Mouse (Mus musculus) ES-E14 (cell line): ENCODE measurements around the gene 2610028H24Rik. TPM values are rescaled to one million over a fixed set of nuclear protein-coding genes. Genes with fewer than 3 reads are reported as not detected.

Experiments used
- DNase-seq: peaks from one replicate; pipeline ENCODE4 v3.0.0-alpha.2; 2013; ENCODE audit warnings: low read depth, low spot score
- H3K27ac ChIP-seq: 2 replicates; pipeline ENCODE4 v1.5.1; 2012; ENCODE audit warnings: low read depth, mild to moderate bottlenecking, low read length, moderate library complexity, mixed read lengths; ENCODE audit not compliant: poor library complexity, insufficient read depth, severe bottlenecking
- H3K36me3 ChIP-seq: 2 replicates; pipeline ENCODE4 v1.6.1; 2012; ENCODE audit warnings: mild to moderate bottlenecking, low read length, moderate library complexity, mixed read lengths; ENCODE audit not compliant: control insufficient read depth, poor library complexity, insufficient read depth, severe bottlenecking
- H3K4me1 ChIP-seq, 2 experiments: fragments of 150-350 bp in 1 of 2; sonication (generic) in 1 of 2; 2 replicates each; pipeline ENCODE4 v1.6.1; 2012; ENCODE audit warnings: low read length in 2 of 2, mild to moderate bottlenecking in 1 of 2, mixed read lengths in 1 of 2; ENCODE audit not compliant: control insufficient read depth in 2 of 2, insufficient read depth in 2 of 2, poor library complexity in 1 of 2
- H3K4me3 ChIP-seq, 2 experiments: fragments of 150-350 bp in 1 of 2; sonication (generic) in 1 of 2; 2 replicates each; pipeline ENCODE4 v1.5.1; 2012; ENCODE audit warnings: low read length in 2 of 2, low read depth in 1 of 2, mild to moderate bottlenecking in 1 of 2, mixed read lengths in 1 of 2; ENCODE audit not compliant: insufficient read depth in 1 of 2, poor library complexity in 1 of 2, severe bottlenecking in 1 of 2
- H3K9ac ChIP-seq: 2 replicates; pipeline ENCODE4 v1.6.1; 2012; ENCODE audit warnings: low read depth, mild to moderate bottlenecking, low read length, mixed read lengths; ENCODE audit not compliant: poor library complexity, insufficient read depth, severe bottlenecking
- H3K9me3 ChIP-seq: fragments of 150-350 bp; sonication (generic); 2 replicates; pipeline ENCODE4 v1.6.1; 2012; ENCODE audit warnings: low read depth, mild to moderate bottlenecking, low read length; ENCODE audit not compliant: control insufficient read depth, insufficient read depth
- CHD2 ChIP-seq: IDR thresholded peaks from 2 replicates; pipeline ENCODE4 v1.6.1; 2014; ENCODE audit warnings: mild to moderate bottlenecking, low read depth, low read length, inconsistent platforms
- HCFC1 ChIP-seq: IDR thresholded peaks from 2 replicates; pipeline ENCODE4 v1.6.1; 2012; ENCODE audit warnings: low read length, inconsistent platforms, borderline replicate concordance; ENCODE audit not compliant: insufficient read depth
- MAFK ChIP-seq: IDR thresholded peaks from 2 replicates; pipeline ENCODE4 v1.6.1; 2014; ENCODE audit warnings: mild to moderate bottlenecking, low read depth, low read length, inconsistent platforms; ENCODE audit not compliant: insufficient read depth
- ZC3H11A ChIP-seq: IDR thresholded peaks from 2 replicates; pipeline ENCODE4 v1.6.1; 2012; ENCODE audit warnings: low read depth, mild to moderate bottlenecking, inconsistent platforms, low read length, borderline replicate concordance
- ZNF384 ChIP-seq: IDR thresholded peaks from 2 replicates; pipeline ENCODE4 v1.6.1; 2012; ENCODE audit warnings: low read depth, low read length, inconsistent platforms
- in situ Hi-C, 2 experiments: fragments of 600-800 bp; cut with MboI; formaldehyde crosslinking; loops; one replicate each; pipeline ENCODE4 v1.15.1; 2025; ENCODE audit warnings: low sequenced_read_pairs in 2 of 2, inconsistent platforms in 1 of 2; ENCODE audit not compliant: unreplicated experiment in 2 of 2
- total RNA-seq: library from RNA; depleted of rRNA; stranded (reverse); fragments of 300-350 nt; gene quantifications from 2 replicates; pipeline ENCODE4 v1.2.3, GENCODE M21; 2012

2610028H24Rik gene
- total RNA-seq, 1 experiment, result 0.36 TPM

- Histone ChIP-seq H3K36me3 (no peaks in the 10 kb centered on the region), H3K4me3 (peak overlapping the region; percentile 53 to 59), H3K27ac (no peak overlapping the region), H3K9ac (peak overlapping the region; percentile 53; the same call in 1 of the 2 replicates), H3K9me3 (no peaks in the 10 kb centered on the region), H3K4me1 (no peaks in the 10 kb centered on the region; a peak in 1 of 4 replicates)
- TF ChIP-seq ZC3H11A (no peak), ZNF384 (no peak), HCFC1 (no peak), CHD2 (no peak), MAFK (no peak)
- no peak for DNase-seq
- in situ Hi-C loops, result no loop called here
These were observed 13.8 kb downstream of the 2610028H24Rik start for GRCm38 (mm10) chr10:76462721-76463120.

GRCm38 (mm10) chr10:76468203-76469162, 19.6 kb downstream of the 2610028H24Rik start, which contains the start of the genes Mcm3ap and Ybey:
TSS of gene Mcm3ap (plus strand) at chr10:76468927.
TSS of gene Ybey (minus strand) at chr10:76469114.
- peak; percentile 82 for DNase-seq
- H3K4me1 ChIP-seq, result peaks cover 0 to 5% of the 10 kb centered on the region in 2 experiments; a peak in 2 of 4 replicates
- peak within 1 kb of the TSS; percentile 93 to 99 for H3K4me3 ChIP-seq
- H3K27ac ChIP-seq, result no peak within 1 kb of the TSS
- H3K36me3 ChIP-seq, result peaks cover 17% of the 10 kb centered on the region
- H3K9ac ChIP-seq, result peak within 1 kb of the TSS; percentile 99
- in situ Hi-C loops, result no loop called here
- TF ChIP-seq CHD2 (0 out of 2 replicates have a peak, but pooled peaks have one; percentile 16), HCFC1 (peak; percentile 81; the same call in 1 of the 2 replicates), ZC3H11A (no peak), ZNF384 (peak; percentile 65), MAFK (no peak)
- no peaks in the 10 kb centered on the region for H3K9me3 ChIP-seq

GRCm38 (mm10) chr10:76473759-76474158, 24.9 kb downstream of the 2610028H24Rik start:
- in situ Hi-C loops, result no loop called here
- H3K9ac ChIP-seq, result no peak overlapping the region; the same call in 1 of the 2 replicates

GRCm38 (mm10) chr10:76480851-76481250, 32.0 kb downstream of the 2610028H24Rik start:
- in situ Hi-C loops, result no loop called here

More at GRCm38 (mm10) chr10:76473759-76474158, 24.9 kb downstream of the 2610028H24Rik start:
- Histone ChIP-seq H3K4me3 (no peak overlapping the region), H3K36me3 (peaks cover 33% of the 10 kb centered on the region), H3K9me3 (no peaks in the 10 kb centered on the region), H3K4me1 (peaks cover 0 to 5% of the 10 kb centered on the region in 2 experiments; a peak in 1 of 4 replicates), H3K27ac (no peak overlapping the region)
- TF ChIP-seq MAFK (peak; percentile 64; the same call in 1 of the 2 replicates), CHD2 (no peak)
- no peak for DNase-seq

More at GRCm38 (mm10) chr10:76480851-76481250, 32.0 kb downstream of the 2610028H24Rik start:
- no peaks in the 10 kb centered on the region for H3K9me3 ChIP-seq
- DNase-seq, result no peak
- peak overlapping the region; percentile 69 for H3K9ac ChIP-seq
- peak overlapping the region; percentile 64 for H3K27ac ChIP-seq
- H3K36me3 ChIP-seq, result peaks cover 57% of the 10 kb centered on the region
- TF ChIP-seq ZNF384 (peak; percentile 5), MAFK (no peak)
- H3K4me1 ChIP-seq, result no peaks in the 10 kb centered on the region; a peak in 1 of 4 replicates
- H3K4me3 ChIP-seq, result peak overlapping the region; percentile 56 to 58
